Mouse (Mus musculus): ENCODE results near the gene Chrdl2.

DNA sequence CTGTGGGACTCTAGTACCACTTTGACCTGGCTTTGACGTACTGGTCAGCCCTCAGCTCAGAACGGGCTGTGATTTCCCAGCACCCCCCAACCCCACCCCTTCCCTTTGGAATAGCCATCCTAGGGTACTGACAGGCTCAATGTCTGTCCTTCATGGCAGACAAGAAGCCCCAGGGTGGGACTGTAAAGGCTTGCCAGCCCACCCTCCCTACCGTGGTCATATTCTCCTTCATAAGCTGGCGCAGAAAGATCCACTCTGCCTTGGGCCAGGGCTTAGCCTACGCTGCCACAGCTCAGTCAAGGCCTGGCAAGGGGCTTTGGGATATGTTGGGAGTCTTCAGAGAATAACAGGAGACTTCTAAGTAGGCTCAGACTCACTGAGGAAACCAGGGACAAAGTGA is 37.1 kb downstream of the Chrdl2 start:
- TF ChIP-seq POLR2A (IDR thresholded peaks at IDR 0.05; ENCODE audit: extremely low read depth, insufficient read depth, low read length) = no peak
- TF ChIP-seq CTCF (IDR thresholded peaks at IDR 0.05; ENCODE audit: low read depth, low read length) = no peak

Data from liver, adult 2 months (tissue).